Mouse (Mus musculus): ENCODE measurements at regions not wholly inside any gene's neighbourhood (a gene's known extent, or its start where the extent isn't known, plus 50 kb on each side); places are given as distances from the start of the nearest gene placed in this dataset.
"Not testable (repeated sequence)": the region's sequence is repeated elsewhere in the genome, so short reads cannot be mapped to it uniquely, and the experiment has no call there.

DNA sequence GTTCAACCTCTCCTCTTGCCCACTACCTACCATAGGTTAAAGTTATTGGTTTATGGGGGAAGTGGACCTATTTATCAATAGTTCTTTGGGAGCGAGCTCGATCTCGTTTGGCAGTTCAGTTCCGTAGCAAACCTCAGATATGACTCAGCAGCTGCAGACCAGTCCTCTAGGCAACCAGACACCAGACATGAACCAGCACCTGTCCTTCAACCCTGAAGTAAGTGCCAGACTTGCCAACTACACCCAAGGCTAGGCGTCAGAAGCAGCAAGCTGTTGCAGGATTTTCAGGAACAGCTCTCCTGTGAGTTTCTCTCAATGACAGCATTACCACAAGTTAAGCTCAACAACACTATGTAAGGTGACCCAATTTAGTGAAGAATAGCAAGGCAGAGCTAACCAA is 53.3 kb upstream of the Trdn start:
- no peaks in the 10 kb centered on the region for H3K27me3 ChIP-seq (ENCODE audit: insufficient read depth, low read length)
- no peak overlapping the region for H3K4me3 ChIP-seq (ENCODE audit: low read depth, low read length)
- no peak overlapping the region for H3K9ac ChIP-seq (replicated peaks; ENCODE audit: low read length, poor library complexity, severe bottlenecking)
- 91% methylated on average over 5 of the region's 5 CpGs for WGBS
- H3K4me2 ChIP-seq (ENCODE audit: low read depth, low read length, poor library complexity, severe bottlenecking): no peak overlapping the region
- H3K9me3 ChIP-seq (ENCODE audit: low read length): no peaks in the 10 kb centered on the region
- no peak for TF ChIP-seq CTCF (IDR thresholded peaks at IDR 0.05)
- H3K27ac ChIP-seq (ENCODE audit: low read depth, low read length): no peak overlapping the region
- ATAC-seq (ENCODE audit: low FRiP score) (no peak), DNase-seq (ENCODE audit: low spot score) (no peak)
- no peaks in the 10 kb centered on the region for H3K36me3 ChIP-seq (ENCODE audit: insufficient read depth, low read length)
- H3K4me1 ChIP-seq (ENCODE audit: insufficient read depth, low read length): no peaks in the 10 kb centered on the region

DNA sequence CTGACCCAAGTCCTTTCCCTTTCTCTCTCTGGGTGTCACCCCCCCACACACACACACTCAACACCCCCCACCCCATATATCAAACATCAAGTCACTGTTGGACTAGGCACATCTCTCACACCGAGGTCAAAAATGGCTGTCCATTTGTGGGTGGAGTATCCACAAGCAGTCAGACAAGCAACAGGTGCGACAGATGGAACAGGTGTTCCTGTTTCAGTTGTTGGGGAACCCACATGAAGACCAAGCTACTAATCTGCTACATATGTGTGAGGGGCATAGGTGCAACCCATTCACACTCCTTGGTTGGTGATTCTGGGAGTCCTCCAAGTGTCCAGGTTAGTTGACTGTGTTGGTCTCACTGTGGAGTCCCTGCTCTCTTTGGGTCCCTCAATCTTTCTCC is 58.1 kb upstream of the Trdn start:
- TF ChIP-seq CTCF (IDR thresholded peaks at IDR 0.05): no peak
- 95% methylated on average over 2 of the region's 2 CpGs for WGBS

DNA sequence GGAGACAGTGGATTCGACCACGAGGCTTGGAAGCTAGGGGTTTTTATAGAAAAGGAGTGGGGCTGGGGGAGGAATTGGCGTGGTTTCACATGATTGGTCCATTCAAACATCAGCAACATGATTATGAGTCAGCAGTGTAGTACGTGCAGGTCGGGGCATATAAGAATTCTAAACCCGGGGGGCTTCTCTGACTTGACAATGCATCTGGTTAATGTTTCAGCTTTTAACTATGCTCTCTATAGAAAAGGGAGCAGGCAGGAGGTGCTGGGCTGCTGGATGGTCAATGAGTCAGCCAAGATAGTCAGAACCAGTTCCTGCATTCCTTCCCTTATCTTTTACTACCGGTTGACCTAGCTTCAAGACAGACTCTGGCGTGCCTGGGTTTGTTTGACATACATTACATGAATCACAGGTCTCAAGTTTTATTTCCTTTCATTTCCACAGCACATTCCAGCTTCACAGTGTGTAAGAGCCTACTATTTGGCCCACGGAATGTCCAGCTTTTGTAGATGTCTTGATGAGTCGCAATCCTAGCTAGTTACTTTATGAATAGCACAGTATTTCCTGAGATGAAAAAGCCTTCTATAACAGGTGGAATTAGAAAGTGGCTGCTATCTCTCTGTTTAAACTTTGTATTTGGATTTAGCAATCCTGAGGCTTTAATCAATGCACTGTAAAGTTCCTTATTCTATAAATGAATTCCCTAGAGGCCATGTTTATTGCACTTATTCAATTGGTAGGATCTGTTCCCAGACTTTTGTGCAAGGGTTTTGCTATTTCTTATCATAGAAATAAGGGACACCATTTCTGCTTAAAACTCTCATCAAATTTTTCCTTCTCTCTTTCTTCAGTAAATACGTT is 94.7 kb upstream of the Nkain2 start:
- no peaks in the 10 kb centered on the region for H3K9me3 ChIP-seq (ENCODE audit: low read length)
- H3K36me3 ChIP-seq (ENCODE audit: insufficient read depth, low read length): no peaks in the 10 kb centered on the region
- no peak overlapping the region for H3K9ac ChIP-seq (replicated peaks; ENCODE audit: low read length, poor library complexity, severe bottlenecking)
- no peak for TF ChIP-seq CTCF (IDR thresholded peaks at IDR 0.05)
- no peak overlapping the region for H3K27ac ChIP-seq (ENCODE audit: low read depth, low read length)
- ATAC-seq (ENCODE audit: low FRiP score): no peak
- no peaks in the 10 kb centered on the region for H3K27me3 ChIP-seq (ENCODE audit: insufficient read depth, low read length)
- 88% methylated on average over 11 of the region's 11 CpGs for WGBS
- no peak overlapping the region for H3K4me2 ChIP-seq (ENCODE audit: low read depth, low read length, poor library complexity, severe bottlenecking)
- no peaks in the 10 kb centered on the region for H3K4me1 ChIP-seq (ENCODE audit: insufficient read depth, low read length)
- DNase-seq (ENCODE audit: low spot score): no peak
- H3K4me3 ChIP-seq (ENCODE audit: low read depth, low read length): no peak overlapping the region

More for the DNA sequence above, 58.1 kb upstream of the Trdn start:
- DNase-seq (ENCODE audit: low spot score): no peak
- Histone ChIP-seq H3K27ac (ENCODE audit: low read depth, low read length) (no peak overlapping the region), H3K9ac (replicated peaks; ENCODE audit: low read length, poor library complexity, severe bottlenecking) (no peak overlapping the region), H3K4me3 (ENCODE audit: low read depth, low read length) (no peak overlapping the region), H3K4me1 (ENCODE audit: insufficient read depth, low read length) (no peaks in the 10 kb centered on the region), H3K27me3 (ENCODE audit: insufficient read depth, low read length) (no peaks in the 10 kb centered on the region), H3K9me3 (ENCODE audit: low read length) (no peaks in the 10 kb centered on the region), H3K4me2 (ENCODE audit: low read depth, low read length, poor library complexity, severe bottlenecking) (no peak overlapping the region), H3K36me3 (ENCODE audit: insufficient read depth, low read length) (no peaks in the 10 kb centered on the region)
- no peak for ATAC-seq (ENCODE audit: low FRiP score)

DNA sequence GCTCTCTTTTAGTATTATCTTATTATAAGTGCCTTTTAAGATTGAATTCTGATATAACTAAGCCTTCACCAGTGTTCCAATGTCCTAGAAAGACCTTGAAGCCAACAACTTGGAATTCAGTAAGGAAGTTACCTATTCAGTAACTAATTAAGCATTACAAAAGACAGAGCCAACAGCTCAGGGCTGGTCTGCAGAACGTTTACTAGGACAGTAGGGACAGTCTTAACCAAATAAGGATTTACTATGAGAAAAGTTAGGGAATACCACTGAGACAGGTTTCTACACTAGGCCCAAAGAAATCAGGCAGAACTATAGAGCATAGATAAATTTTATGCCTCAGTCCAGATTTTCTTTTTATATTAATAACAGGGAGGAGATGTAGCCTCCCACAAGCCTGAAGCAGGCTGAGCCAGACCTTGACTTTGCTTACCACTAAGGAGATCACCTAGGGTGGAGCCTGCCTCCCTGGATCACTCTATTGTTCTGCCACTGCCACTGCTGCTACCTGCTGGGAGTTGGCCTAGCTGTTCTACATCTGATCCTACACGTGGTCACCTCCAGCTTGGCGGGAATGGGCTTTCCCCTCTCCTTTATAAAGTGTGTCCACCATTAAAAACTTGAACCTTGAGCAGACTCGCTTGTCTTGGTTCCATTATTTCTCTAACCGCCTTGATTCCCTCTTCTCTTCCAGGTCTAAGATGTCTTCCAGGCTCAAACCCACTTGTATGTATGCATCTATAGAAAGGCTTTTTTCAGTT is 68.2 kb upstream of the Nkain2 start:
- DNase-seq (ENCODE audit: low spot score); H3K4me3 ChIP-seq (ENCODE audit: low read depth, low read length); H3K4me2 ChIP-seq (ENCODE audit: low read depth, low read length, poor library complexity, severe bottlenecking); ATAC-seq (ENCODE audit: low FRiP score); H3K27ac ChIP-seq (ENCODE audit: low read depth, low read length); H3K27me3 ChIP-seq (ENCODE audit: insufficient read depth, low read length); H3K9me3 ChIP-seq (ENCODE audit: low read length); H3K4me1 ChIP-seq (ENCODE audit: insufficient read depth, low read length); H3K36me3 ChIP-seq (ENCODE audit: insufficient read depth, low read length); H3K9ac ChIP-seq (replicated peaks; ENCODE audit: low read length, poor library complexity, severe bottlenecking): not testable (repeated sequence)
- WGBS: 81% methylated on average over 5 of the region's 5 CpGs

DNA sequence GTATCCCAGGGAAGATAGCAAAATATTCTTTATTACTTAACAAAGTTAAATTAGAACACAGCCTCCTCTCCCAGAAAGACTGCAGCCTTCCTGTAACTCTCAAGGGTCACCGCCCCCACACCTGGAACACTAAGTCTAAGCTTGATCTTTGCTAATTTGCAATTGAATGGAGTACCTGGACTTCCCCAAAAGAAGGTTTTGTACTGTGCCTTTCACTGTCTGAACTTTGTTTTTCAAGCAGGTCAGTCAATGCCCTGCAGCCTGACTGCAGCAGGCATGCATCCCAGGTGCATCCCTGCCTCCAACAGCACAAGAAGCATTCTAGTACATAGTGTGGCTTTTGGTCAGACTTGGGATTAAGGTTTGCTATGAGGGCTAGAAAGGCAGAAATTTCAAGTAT is 67.2 kb upstream of the Nkain2 start:
- not testable (repeated sequence) for H3K27me3 ChIP-seq (ENCODE audit: insufficient read depth, low read length); H3K27ac ChIP-seq (ENCODE audit: low read depth, low read length); H3K36me3 ChIP-seq (ENCODE audit: insufficient read depth, low read length); H3K9ac ChIP-seq (replicated peaks; ENCODE audit: low read length, poor library complexity, severe bottlenecking); H3K9me3 ChIP-seq (ENCODE audit: low read length); H3K4me2 ChIP-seq (ENCODE audit: low read depth, low read length, poor library complexity, severe bottlenecking); ATAC-seq (ENCODE audit: low FRiP score); DNase-seq (ENCODE audit: low spot score); H3K4me1 ChIP-seq (ENCODE audit: insufficient read depth, low read length); H3K4me3 ChIP-seq (ENCODE audit: low read depth, low read length)
- WGBS: 74% methylated on average over 1 of the region's 1 CpGs

DNA sequence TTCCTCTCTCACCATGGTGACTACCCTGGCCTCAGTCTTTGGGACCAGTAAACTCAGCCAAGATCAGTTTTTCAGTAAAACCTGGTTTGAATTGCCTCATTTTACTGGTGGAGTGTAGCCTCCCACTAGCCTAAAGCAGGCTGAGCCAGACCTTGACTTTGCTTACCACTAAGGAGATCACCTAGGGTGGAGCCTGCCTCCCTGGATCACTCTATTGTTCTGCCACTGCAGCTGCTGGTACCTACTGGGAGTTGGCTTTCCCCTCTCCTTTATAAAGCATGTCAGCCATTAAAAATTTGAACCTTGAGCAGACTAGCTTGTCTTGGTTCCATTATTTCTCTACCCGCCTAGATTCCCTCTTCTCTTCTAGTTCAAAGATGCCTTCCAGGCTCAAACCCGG is 63.5 kb upstream of the Nkain2 start:
- H3K4me3 ChIP-seq (ENCODE audit: low read depth, low read length); H3K4me2 ChIP-seq (ENCODE audit: low read depth, low read length, poor library complexity, severe bottlenecking); H3K36me3 ChIP-seq (ENCODE audit: insufficient read depth, low read length); H3K9me3 ChIP-seq (ENCODE audit: low read length); H3K27me3 ChIP-seq (ENCODE audit: insufficient read depth, low read length); DNase-seq (ENCODE audit: low spot score); ATAC-seq (ENCODE audit: low FRiP score); H3K9ac ChIP-seq (replicated peaks; ENCODE audit: low read length, poor library complexity, severe bottlenecking); H3K27ac ChIP-seq (ENCODE audit: low read depth, low read length); H3K4me1 ChIP-seq (ENCODE audit: insufficient read depth, low read length): not testable (repeated sequence)
- WGBS: 69% methylated on average over 2 of the region's 2 CpGs
